Mouse (Mus musculus): ENCODE measurements at regions not wholly inside any gene's neighbourhood (a gene's known extent, or its start where the extent isn't known, plus 50 kb on each side); places are given as distances from the start of the nearest gene placed in this dataset.

DNA sequence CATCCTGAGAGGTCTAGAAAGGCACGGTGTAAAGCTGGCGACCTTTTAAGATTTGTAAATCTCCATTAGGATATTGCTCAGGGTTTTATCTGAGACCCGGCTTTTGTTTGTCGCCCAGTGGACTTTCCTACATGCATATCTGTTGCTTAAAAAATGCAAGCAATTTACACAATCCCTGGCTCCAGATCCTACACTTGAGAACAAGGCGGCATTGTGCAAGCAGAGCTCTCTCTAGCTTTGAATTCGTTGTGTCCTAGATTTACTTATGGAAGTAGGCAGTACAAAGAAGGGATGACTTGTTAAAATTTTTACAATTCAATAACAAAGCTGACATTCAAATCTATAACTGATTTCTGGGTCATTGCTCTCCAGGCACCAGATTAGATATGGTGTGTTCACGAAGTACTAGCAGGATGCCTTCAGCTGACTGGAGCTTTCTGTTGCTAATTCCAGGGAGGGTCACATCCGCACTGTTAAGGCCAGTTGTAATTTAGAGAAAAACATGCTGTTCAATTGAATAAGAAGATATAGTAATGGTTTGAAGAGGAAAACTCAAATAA, 62.2 kb upstream of the Teddm2 start:
- WGBS, result 51% methylated on average over 8 of the region's 8 CpGs
- Histone ChIP-seq H3K4me1 (0 out of 2 replicates have a peak, but pooled peaks cover 4% of the 10 kb centered on the region), H3K36me3 (no peaks in the 10 kb centered on the region)

GRCm38 (mm10) chr1:153963744-153964342, 63.8 kb upstream of the Teddm2 start:
- Histone ChIP-seq H3K4me3 (no peak overlapping the region), H3K9me3 (no peaks in the 10 kb centered on the region), H3K27me3 (no peaks in the 10 kb centered on the region), H3K4me2 (replicated peaks) (no peak overlapping the region), H3K27ac (no peak overlapping the region), H3K36me3 (no peaks in the 10 kb centered on the region), H3K4me1 (0 out of 2 replicates have a peak, but pooled peaks cover 4% of the 10 kb centered on the region), H3K9ac (no peak overlapping the region)
- 57% methylated on average over 9 of the region's 9 CpGs for WGBS
- no peak for ATAC-seq (ENCODE audit: insufficient number of reproducible peaks, insufficient read depth, low FRiP score, low TSS enrichment)

More for the DNA sequence above, 62.2 kb upstream of the Teddm2 start:
- H3K4me2 ChIP-seq (replicated peaks), result no peak overlapping the region
- H3K9me3 ChIP-seq, result no peaks in the 10 kb centered on the region
- no peak for ATAC-seq (ENCODE audit: insufficient number of reproducible peaks, insufficient read depth, low FRiP score, low TSS enrichment)
- H3K27me3 ChIP-seq, result no peaks in the 10 kb centered on the region
- H3K9ac ChIP-seq, result no peak overlapping the region
- H3K4me3 ChIP-seq, result no peak overlapping the region
- no peak overlapping the region for H3K27ac ChIP-seq

DNA sequence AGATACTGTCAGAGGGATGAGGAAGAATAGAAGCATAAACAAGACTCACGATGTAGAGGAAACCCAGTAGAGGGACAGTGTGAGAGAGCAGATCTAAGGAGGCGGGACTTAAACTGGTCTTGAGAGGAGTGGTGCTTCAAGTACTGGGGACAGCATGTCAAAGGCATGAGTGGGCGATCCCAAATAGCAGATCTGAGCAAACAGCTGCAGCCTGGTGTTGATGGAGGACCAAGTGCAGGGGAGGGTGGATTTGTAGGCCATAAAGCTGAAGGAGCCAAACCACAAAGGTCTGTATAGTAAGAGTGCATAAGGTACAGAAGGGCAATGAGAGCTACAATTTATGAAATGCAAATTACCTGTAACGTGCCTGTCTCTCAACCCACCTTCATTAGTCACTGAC, 69.4 kb upstream of the Teddm2 start:
- H3K27me3 ChIP-seq, result no peaks in the 10 kb centered on the region
- no peak for ATAC-seq (ENCODE audit: insufficient number of reproducible peaks, insufficient read depth, low FRiP score, low TSS enrichment)
- no peak overlapping the region for H3K27ac ChIP-seq
- no peaks in the 10 kb centered on the region for H3K36me3 ChIP-seq
- no peak overlapping the region for H3K9ac ChIP-seq
- H3K4me3 ChIP-seq, result no peak overlapping the region
- WGBS, result 83% methylated on average over 4 of the region's 4 CpGs
- no peaks in the 10 kb centered on the region for H3K9me3 ChIP-seq
- no peaks in the 10 kb centered on the region for H3K4me1 ChIP-seq
- no peak overlapping the region for H3K4me2 ChIP-seq (replicated peaks)

DNA sequence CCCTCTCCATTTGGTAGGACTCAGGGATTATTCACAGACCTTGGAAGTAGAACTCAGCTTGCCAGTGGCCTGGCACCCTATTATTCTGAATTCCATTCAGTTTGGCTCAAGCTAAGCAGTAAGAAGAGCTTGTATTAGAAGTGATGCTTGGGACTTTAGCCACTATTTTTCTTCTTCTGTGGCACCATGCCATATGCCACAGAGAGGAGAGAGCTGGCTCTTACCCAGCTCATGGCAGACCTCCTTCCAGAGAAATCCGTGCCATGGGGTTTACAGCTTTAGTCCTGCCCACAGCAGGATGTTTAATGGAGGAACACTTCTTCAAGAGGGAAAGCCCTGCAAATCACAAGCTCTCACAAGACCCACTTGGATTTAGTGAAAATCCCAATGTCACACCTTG, 74.3 kb upstream of the Teddm2 start:
- no peaks in the 10 kb centered on the region for H3K9me3 ChIP-seq

DNA sequence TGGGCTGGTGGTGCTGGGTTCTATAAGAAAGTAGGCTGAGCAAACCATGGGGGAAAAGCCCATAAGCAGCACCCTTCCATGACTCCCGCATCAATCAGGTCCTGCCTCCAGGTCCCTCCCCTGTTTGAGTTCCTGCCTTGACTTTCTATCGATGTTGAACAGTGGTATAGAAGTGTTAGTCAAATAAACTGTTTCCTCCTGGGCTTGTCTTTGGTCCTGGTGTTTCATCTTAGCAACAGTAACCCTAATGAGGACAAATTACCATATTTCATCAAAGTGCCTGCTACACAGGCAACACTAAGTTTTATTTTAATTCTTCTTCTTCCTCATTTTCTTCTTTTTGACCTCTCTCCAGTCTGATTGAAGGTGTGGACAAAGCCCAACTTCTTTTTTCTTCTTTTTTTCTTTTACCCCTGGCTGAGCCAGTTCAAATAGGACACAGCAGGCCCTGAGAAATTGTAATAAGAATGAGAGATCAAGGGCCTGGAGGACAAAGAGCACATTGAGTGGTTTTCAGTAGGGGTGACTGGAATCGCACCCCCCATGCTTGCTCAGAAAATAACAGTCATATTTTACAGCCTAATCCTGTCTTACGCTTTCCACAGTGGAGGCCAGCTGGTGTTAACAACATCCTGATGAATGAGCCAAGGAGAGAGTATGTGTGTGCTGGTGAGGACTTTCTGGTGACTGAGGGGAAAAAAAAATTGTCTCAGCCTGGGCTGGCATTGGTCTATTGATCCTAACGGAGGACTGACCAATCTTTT, 78.1 kb upstream of the Teddm2 start:
- Histone ChIP-seq H3K4me1 (no peaks in the 10 kb centered on the region), H3K9me3 (no peaks in the 10 kb centered on the region), H3K4me2 (replicated peaks) (no peak overlapping the region), H3K36me3 (no peaks in the 10 kb centered on the region), H3K27ac (no peak overlapping the region), H3K27me3 (no peaks in the 10 kb centered on the region), H3K9ac (no peak overlapping the region), H3K4me3 (no peak overlapping the region)
- ATAC-seq (ENCODE audit: insufficient number of reproducible peaks, insufficient read depth, low FRiP score, low TSS enrichment), result no peak
- 29% methylated on average over 5 of the region's 5 CpGs for WGBS

More for the DNA sequence above, 74.3 kb upstream of the Teddm2 start:
- H3K27me3 ChIP-seq, result no peaks in the 10 kb centered on the region
- no peaks in the 10 kb centered on the region for H3K36me3 ChIP-seq
- no peak overlapping the region for H3K4me3 ChIP-seq
- no peaks in the 10 kb centered on the region for H3K4me1 ChIP-seq
- WGBS, result 75% methylated on average over 1 of the region's 1 CpGs
- H3K27ac ChIP-seq, result no peak overlapping the region
- no peak overlapping the region for H3K4me2 ChIP-seq (replicated peaks)
- no peak overlapping the region for H3K9ac ChIP-seq
- no peak for ATAC-seq (ENCODE audit: insufficient number of reproducible peaks, insufficient read depth, low FRiP score, low TSS enrichment)

DNA sequence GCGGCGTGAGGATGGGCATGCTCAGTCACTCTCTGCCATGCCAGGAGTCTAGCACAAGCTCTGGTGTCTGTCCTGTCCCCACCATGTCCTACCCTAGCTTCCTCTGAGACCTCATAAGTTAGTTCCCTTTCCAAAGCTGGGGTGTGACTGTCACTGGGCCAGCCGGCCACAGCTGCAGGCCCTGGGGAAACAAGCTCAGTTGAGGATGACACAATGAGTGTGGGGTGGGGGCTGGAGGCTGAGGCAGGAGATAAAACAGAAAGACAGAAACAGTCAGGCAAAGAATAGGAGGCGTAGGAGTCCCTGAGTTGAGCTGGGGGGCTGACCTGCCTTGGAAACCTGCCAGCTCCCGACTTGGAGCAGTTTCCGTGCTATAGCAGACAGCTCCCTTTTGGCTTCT, 80.9 kb upstream of the Teddm2 start:
- no peaks in the 10 kb centered on the region for H3K4me1 ChIP-seq
- WGBS, result 71% methylated on average over 6 of the region's 6 CpGs
- H3K27me3 ChIP-seq, result no peaks in the 10 kb centered on the region
- no peaks in the 10 kb centered on the region for H3K9me3 ChIP-seq
- H3K4me3 ChIP-seq, result no peak overlapping the region
- ATAC-seq (ENCODE audit: insufficient number of reproducible peaks, insufficient read depth, low FRiP score, low TSS enrichment), result no peak
- no peak overlapping the region for H3K4me2 ChIP-seq (replicated peaks)
- no peak overlapping the region for H3K9ac ChIP-seq
- H3K27ac ChIP-seq, result no peak overlapping the region
- no peaks in the 10 kb centered on the region for H3K36me3 ChIP-seq

- no peak overlapping the region for H3K4me3 ChIP-seq
- no peaks in the 10 kb centered on the region for H3K9me3 ChIP-seq
- ATAC-seq (ENCODE audit: insufficient number of reproducible peaks, insufficient read depth, low FRiP score, low TSS enrichment), result no peak
- H3K27ac ChIP-seq, result no peak overlapping the region
- H3K4me1 ChIP-seq, result no peaks in the 10 kb centered on the region
- 85% methylated on average over 5 of the region's 5 CpGs for WGBS
- no peak overlapping the region for H3K4me2 ChIP-seq (replicated peaks)
- no peaks in the 10 kb centered on the region for H3K36me3 ChIP-seq
- no peaks in the 10 kb centered on the region for H3K27me3 ChIP-seq
- H3K9ac ChIP-seq, result no peak overlapping the region
Measured at GRCm38 (mm10) chr1:153985595-153985994, 85.6 kb upstream of the Teddm2 start.

- H3K4me1 ChIP-seq, result no peaks in the 10 kb centered on the region
- no peak overlapping the region for H3K27ac ChIP-seq
- H3K9me3 ChIP-seq, result no peaks in the 10 kb centered on the region
- no peak for ATAC-seq (ENCODE audit: insufficient number of reproducible peaks, insufficient read depth, low FRiP score, low TSS enrichment)
- WGBS, result 54% methylated on average over 6 of the region's 6 CpGs
- no peaks in the 10 kb centered on the region for H3K36me3 ChIP-seq
- H3K9ac ChIP-seq, result no peak overlapping the region
- H3K27me3 ChIP-seq, result no peaks in the 10 kb centered on the region
- H3K4me3 ChIP-seq, result no peak overlapping the region
- H3K4me2 ChIP-seq (replicated peaks), result no peak overlapping the region
Measured at GRCm38 (mm10) chr1:153986632-153987031, 86.6 kb upstream of the Teddm2 start.

GRCm38 (mm10) chr1:153988297-153988696, 88.3 kb upstream of the Teddm2 start:
- no peak for ATAC-seq (ENCODE audit: insufficient number of reproducible peaks, insufficient read depth, low FRiP score, low TSS enrichment)
- Histone ChIP-seq H3K9ac (no peak overlapping the region), H3K9me3 (no peaks in the 10 kb centered on the region), H3K27me3 (no peaks in the 10 kb centered on the region), H3K4me2 (replicated peaks) (no peak overlapping the region), H3K4me1 (no peaks in the 10 kb centered on the region), H3K27ac (no peak overlapping the region), H3K36me3 (no peaks in the 10 kb centered on the region), H3K4me3 (no peak overlapping the region)
- WGBS, result 35% methylated on average over 2 of the region's 2 CpGs

DNA sequence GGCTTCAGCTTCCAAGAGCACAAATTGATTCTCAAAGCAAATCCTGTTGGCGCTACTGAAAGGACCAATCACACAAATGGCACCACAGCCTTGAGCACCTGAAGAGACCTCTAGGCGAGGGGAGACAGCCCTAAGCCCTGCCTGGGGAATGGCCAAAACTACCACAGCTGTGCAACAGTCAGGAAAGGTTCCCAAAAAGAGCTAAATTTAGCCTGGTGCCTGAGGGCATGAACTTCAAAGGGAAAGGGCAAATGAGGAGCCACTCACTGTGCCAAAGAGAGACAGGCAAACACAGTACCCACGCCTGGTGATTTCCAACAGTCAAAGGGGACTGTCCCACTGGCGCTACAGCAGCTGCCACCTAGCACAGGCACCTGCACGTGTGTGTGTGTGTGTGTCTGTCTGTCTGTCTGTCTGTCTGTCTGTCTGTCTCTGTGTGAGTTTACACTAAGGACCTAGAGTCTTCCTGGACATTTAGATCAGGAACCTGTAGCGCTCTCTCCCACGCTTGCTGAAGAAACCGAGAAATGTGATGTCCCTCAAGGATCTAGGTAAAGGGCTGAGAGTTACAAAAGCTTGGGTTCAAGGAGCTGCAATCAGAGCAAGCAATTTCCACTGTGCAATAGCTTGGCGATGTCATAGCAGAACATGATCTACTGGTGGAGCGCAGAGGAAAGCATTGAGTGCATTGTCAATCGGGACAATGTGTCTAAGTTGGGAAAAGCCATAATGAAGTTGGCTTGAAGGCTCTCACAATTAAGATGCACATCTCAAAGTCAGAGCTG, 90.8 kb upstream of the Teddm2 start:
- H3K9me3 ChIP-seq, result no peaks in the 10 kb centered on the region
- H3K4me2 ChIP-seq (replicated peaks), result no peak overlapping the region
- H3K27me3 ChIP-seq, result no peaks in the 10 kb centered on the region
- no peak for ATAC-seq (ENCODE audit: insufficient number of reproducible peaks, insufficient read depth, low FRiP score, low TSS enrichment)
- no peak overlapping the region for H3K27ac ChIP-seq
- no peaks in the 10 kb centered on the region for H3K36me3 ChIP-seq
- no peak overlapping the region for H3K9ac ChIP-seq
- H3K4me3 ChIP-seq, result no peak overlapping the region
- no peaks in the 10 kb centered on the region for H3K4me1 ChIP-seq
- 82% methylated on average over 11 of the region's 11 CpGs for WGBS

DNA sequence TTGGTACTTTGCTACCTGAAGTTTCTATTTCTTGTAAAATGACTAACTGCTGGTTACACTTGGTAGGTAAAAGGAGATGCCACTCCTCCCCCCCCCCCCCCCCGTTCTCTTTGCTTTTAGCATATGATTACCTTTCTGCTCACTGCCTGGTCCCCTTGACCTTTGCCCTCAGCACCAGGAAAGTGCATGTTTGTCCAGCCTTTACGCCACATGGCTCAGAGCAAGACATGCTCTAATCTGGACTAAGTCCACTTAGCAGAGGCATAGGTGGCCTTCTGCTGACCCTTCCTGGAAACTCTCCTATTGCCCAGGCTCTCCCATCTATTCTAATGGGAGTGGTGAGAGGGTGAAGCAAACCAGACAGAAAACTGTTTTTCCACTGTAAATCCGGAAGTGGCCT, 92.4 kb upstream of the Teddm2 start:
- Histone ChIP-seq H3K9me3 (no peaks in the 10 kb centered on the region), H3K4me2 (replicated peaks) (no peak overlapping the region), H3K4me3 (no peak overlapping the region), H3K27ac (no peak overlapping the region), H3K9ac (no peak overlapping the region), H3K36me3 (no peaks in the 10 kb centered on the region), H3K27me3 (no peaks in the 10 kb centered on the region), H3K4me1 (no peaks in the 10 kb centered on the region)
- ATAC-seq (ENCODE audit: insufficient number of reproducible peaks, insufficient read depth, low FRiP score, low TSS enrichment), result no peak
- 64% methylated on average over 3 of the region's 3 CpGs for WGBS

All from embryonic facial prominence, embryonic 12.5 days (tissue).